Mouse (Mus musculus) layer of hippocampus, postnatal 25 days (tissue): ENCODE results near the gene Magi1. TPM values are rescaled to one million over a fixed set of nuclear protein-coding genes. Genes with fewer than 3 reads are reported as not detected.

Experiments used
- DNase-seq, 2 experiments: peaks; one replicate each; pipeline ENCODE4 v3.0.0; 2022; ENCODE audit warnings: mixed read lengths in 2 of 2, low spot score in 1 of 2; ENCODE audit errors: extremely low spot score in 1 of 2
- total RNA-seq, 2 experiments: library from RNA; stranded (reverse); gene quantifications; 2 replicates each; pipeline ENCODE4 v1.2.3; 2021

Gene Magi1
- total RNA-seq, 2 experiments from 2014 or later = 43.0 to 57.4 TPM

DNA sequence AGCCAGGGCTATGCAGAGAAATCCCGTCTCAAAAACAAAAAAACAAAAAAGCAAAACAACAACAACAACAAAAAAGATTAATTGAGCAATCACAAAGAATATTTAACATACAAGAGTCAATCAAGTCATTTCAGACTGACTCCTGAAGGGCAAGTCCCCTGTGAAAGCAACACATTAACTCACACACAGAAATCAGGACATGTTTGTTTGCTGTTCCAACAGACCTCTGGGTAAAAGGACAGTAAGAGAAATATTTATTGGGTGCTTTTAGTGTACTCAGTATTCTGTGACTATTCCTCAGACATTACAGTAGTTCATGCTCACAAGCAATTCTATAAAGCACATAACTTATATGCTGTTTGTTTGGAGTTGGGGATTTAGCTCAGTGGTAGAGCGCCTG is 23.7 kb downstream of the Magi1 start:
- no peak for DNase-seq

DNA sequence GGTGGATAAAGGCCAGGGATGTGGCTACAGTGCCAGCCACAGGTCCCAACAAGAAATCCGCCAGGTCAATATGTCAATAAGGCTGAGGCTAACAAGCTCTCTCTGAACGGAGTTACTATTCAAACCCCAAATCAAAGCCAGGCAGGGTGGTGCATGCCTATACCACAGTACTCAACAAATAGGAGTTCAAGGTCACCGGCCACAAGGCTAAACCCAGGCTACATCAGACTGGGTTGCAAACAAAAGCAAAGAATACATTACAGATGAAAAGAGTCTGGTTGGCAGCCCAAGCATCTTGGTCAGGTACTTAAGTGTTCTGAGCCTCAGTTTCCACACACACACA is 25.9 kb downstream of the Magi1 start:
- DNase-seq = no peak

DNA sequence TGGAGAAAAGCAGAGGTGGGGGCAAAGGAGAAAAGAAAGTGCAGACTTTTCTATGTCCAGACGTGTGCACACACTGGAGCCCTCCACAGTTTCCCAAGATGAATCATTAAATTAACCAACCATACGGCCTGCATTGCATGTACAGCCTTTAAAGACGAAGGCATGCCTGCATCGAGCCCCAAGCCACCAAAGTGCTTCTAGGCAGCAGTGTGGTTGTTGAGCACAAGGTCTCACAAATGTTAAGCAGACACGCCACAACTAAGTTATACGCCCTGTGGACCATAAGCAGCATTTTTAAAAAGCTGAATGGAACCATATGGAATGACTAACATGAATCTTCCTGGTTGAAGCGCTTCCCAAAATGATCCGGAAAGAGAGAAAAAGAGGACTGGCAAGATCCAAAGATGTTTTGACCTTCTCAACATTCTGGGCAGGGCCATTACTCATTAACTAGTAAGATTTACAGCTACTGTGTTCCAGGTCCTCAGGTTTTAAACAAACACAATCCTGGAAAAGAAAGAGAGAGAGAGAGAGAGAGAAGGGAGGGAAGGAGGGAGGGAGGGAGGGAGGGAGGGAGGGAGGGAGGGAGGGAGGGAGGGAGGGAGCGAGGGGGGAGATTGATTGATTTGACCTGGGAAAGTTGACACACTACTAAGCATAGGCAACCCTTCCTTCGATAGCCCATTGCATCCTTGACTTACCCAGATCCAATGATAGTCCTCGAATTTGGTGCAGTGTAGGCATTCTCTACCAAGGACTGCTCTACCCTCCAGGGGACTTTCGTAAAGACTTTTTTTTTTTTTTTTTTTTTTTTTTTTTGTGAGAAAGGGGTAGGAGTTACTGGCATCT is 26.5 kb downstream of the Magi1 start:
- no peak for DNase-seq

- no peak for DNase-seq
These were observed 29.8 kb downstream of the Magi1 start for GRCm38 (mm10) chr6:94253943-94254342.

DNA sequence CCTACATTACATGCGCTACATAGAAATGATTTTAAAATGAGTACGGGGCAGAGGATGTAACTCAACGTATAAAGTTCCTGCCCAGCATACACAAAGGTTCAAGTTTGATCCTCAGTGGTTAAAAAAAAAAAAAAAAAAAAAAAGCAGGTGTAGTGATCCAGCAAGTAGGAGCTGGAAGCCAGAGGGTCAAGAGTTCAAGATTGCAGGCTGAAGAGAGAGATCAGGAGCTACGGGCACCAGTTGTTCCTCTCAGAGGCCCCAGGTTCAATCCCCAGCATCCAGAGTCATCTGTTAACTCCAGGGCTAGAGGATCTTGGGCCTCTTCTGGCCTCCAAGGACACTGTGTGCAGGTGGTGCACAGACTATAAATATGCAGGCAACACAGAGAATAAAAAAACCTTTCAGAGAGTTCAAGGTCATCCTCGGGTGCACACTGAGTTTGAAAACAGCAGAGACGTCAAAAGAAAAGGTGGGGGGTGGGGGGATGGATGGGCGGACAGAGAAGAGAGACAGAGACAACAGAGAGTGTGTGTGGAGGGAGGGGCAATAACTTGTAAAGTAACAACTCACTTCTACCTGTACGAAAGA is 32.3 kb downstream of the Magi1 start:
- DNase-seq = no peak

DNA sequence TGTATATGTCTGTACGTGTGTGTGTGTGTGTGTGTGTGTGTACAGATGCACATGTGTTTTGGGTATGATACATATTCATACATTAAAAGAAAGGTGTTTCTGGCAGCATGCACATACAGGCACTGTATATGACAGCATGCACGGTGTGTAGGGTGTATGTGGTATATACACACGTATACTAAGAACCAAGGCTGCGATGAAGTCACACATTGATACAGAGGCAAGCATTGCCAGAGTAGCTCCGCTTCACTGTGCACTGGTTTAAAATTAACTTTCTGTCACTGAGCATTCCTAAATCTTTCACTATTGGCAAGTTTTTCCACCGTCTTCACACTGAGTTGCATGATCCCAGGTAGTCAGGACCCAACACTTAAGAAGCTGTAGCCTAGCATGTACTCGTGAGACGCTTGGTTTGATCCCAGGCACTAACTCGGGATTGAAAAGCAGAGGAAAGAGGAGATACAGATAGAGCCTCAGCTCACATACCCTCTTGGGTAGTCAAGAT is 34.4 kb downstream of the Magi1 start:
- DNase-seq = no peak

GRCm38 (mm10) chr6:94241251-94241650 is 42.5 kb downstream of the Magi1 start:
- DNase-seq = no peak

GRCm38 (mm10) chr6:94238643-94239042 is 45.1 kb downstream of the Magi1 start:
- DNase-seq = no peak

GRCm38 (mm10) chr6:94236899-94237298 is 46.8 kb downstream of the Magi1 start:
- DNase-seq = no peak

DNA sequence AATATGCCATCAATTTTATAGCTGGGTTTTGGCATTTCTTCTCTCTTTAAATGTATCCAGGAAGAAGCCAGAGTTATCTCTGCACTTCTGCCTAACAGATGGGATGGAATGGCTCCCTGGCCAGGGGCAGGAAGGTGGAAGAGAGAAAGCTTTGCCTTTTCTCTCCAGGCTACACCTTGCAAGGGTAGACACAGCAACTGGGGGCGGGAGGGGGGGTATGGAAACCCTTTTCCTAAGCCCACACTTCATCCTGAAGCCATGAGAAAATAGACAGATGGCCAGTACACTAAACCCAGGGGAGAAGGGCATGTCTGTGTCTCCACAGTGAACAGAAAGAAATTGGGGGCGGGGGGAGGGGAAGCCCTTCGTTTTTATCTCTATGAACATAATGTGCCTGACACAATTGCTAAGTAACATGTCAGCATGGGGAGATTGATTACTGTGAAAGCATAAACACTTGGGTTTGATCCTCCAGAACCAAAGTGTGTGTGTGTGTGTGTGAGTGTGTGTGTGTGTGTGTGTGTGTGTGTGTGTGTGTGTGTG is 51.4 kb downstream of the Magi1 start:
- no peak for DNase-seq

DNA sequence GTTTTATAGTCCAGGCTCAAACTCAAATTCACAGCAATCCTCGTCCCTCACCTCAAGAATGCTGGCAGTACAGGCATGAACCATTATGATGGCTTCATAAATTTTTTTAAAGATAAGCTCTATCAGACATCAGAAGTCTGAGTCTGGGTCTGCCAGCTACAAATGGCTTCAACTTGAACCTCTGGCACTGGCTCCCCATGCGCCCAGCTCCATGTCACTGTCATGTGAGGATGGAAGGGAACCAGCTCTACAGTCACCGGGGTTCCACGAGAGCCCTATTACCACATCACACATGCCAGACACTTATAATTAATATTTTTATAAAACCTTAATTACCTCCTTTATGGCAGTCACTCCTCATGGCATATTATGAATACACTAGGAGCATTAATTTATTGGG is 51.9 kb downstream of the Magi1 start:
- DNase-seq = no peak

GRCm38 (mm10) chr6:94231367-94231766 is 52.4 kb downstream of the Magi1 start:
- no peak for DNase-seq

GRCm38 (mm10) chr6:94230918-94231317 is 52.8 kb downstream of the Magi1 start:
- no peak for DNase-seq

GRCm38 (mm10) chr6:94230129-94230528 is 53.6 kb downstream of the Magi1 start:
- DNase-seq = no peak

DNA sequence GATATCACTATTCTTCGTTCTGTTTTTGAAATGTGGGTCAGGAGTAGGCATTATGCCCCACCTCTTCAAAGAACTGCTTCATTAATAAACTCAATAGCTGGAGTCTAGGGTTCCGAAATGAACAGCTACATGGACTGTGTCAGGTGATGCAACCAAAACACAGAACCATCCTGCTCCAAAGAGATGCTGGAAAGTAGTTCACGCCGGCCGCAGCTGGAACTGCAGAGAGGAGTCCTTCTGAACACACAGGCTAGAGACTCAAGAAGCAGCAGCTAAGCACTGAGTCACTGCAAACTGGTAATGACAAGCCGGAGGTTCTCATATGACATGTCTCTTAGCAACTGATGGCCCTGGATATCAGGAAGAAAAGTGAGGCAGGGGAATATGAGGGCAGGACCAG is 57.5 kb downstream of the Magi1 start:
- DNase-seq = peak in 1 of 2 experiments; percentile 17

- no peak for DNase-seq
These were observed 57.9 kb downstream of the Magi1 start for GRCm38 (mm10) chr6:94225832-94226231.

DNA sequence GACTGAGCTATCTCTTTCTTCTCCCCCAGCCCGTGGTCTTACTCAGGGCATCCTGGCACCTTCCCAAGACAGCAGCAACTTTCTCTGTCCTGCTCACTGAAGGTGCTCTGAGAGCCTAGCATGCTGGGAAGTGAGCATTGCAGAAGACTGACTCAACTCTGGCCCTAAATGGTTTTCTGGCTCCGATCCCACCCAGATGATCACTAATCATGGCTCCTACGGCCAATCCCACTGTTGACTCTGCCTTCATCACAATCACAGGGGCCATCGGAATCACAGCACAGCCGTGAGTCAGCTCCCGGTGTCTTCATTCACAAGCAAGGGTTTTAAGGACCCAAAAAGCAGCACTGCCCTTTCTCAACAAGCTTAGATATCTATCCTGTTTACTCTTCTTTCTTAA is 58.6 kb downstream of the Magi1 start:
- no peak for DNase-seq

- DNase-seq = no peak
These were observed 61.5 kb downstream of the Magi1 start for GRCm38 (mm10) chr6:94222253-94222652.

GRCm38 (mm10) chr6:94221750-94222149 is 62.0 kb downstream of the Magi1 start:
- DNase-seq = no peak

DNA sequence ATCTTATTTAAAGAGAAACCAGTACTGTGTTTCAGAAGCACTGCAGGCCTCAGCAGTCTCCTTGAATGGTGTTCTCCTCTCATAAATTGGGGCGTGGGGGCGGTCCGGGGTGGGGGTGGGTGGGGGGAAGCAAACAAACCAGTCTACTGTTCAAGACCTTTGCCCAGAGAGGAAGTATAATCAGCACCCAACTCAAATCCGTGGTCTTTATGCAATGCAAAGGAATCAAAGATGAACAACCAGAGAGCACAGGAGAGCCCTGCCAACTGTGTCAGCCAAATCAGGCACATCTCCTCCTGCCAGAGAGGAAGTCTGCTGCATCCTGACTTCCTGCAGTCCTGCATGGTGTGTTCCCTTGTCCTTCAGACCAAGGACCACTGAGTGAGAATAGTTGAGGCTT is 65.6 kb downstream of the Magi1 start:
- no peak for DNase-seq

DNA sequence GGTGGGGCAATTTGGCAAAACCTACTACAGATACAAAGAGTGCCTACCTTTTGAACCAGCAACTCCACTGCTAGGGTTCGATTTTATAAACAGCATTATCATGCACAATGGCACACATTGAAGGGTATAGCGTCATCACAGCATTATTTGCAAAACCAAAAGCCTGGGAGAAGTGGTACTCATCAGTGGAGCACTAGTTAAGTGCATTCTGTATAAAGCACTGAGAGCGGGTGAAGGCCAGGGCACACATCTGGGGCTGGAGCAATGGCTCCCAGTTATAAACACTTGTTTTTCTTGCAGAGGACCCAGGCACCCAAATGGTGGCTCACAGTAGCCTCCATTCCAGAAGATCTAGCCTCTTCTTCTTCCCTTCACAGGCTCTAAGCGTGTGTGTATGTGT is 67.9 kb downstream of the Magi1 start:
- no peak for DNase-seq
